ENCODE assay signal across 8 mouse cellular contexts in genomic region chr17:27856265-27856797, GRCm38 (mm10). TPM values are rescaled to one million over a fixed set of nuclear protein-coding genes. Genes with fewer than 3 reads are reported as not detected.
A peak's percentile ranks its signal among the peaks of the same experiment; 100 is the strongest.
DNase-seq lines count a peak whose midpoint lies in the region; ATAC-seq and TF ChIP-seq lines count a peak whose summit lies in the region.

Gene Uhrf1bp1 (plus strand): TSS chr17:27856441.

- TF ChIP-seq POLR2A in bone marrow, adult 2 months (IDR thresholded peaks at IDR 0.05; ENCODE audit: borderline replicate concordance, control insufficient read depth, low read depth, low read length), result peak; percentile 26; the same call in 1 of the 2 replicates
- no peak for TF ChIP-seq POLR2A in spleen, adult 2 months (IDR thresholded peaks at IDR 0.05; ENCODE audit: low read depth, low read length)

- H3K36me3 ChIP-seq in embryonic facial prominence, embryonic 14.5 days (ENCODE audit: control insufficient read depth, insufficient read depth, low read length), result peaks cover 24% of the 10 kb centered on the region
- H3K36me3 ChIP-seq in limb, embryonic 13.5 days, result peaks cover 31% of the 10 kb centered on the region
- H3K36me3 ChIP-seq in midbrain, embryonic 15.5 days (replicated peaks), result peaks cover 12% of the 10 kb centered on the region
- H3K36me3 ChIP-seq in spleen, adult 2 months (ENCODE audit: control insufficient read depth, insufficient read depth, low read length), result peaks cover 1% of the 10 kb centered on the region; the same call in 1 of the 2 replicates

- no peaks in the 10 kb centered on the region for H3K9me3 ChIP-seq in embryonic facial prominence, embryonic 14.5 days (ENCODE audit: control insufficient read depth, low read length)
- H3K9me3 ChIP-seq in limb, embryonic 13.5 days, result no peaks in the 10 kb centered on the region
- no peaks in the 10 kb centered on the region for H3K9me3 ChIP-seq in midbrain, embryonic 15.5 days

- H3K27me3 ChIP-seq in embryonic facial prominence, embryonic 14.5 days (replicated peaks; ENCODE audit: control insufficient read depth, insufficient read depth, low read length), result no peaks in the 10 kb centered on the region
- H3K27me3 ChIP-seq in limb, embryonic 13.5 days, result no peaks in the 10 kb centered on the region
- no peaks in the 10 kb centered on the region for H3K27me3 ChIP-seq in midbrain, embryonic 15.5 days (replicated peaks)
- H3K27me3 ChIP-seq in spleen, adult 2 months (ENCODE audit: control insufficient read depth, insufficient read depth, low read length), result peaks cover 8% of the 10 kb centered on the region

- peak within 1 kb of the TSS; percentile 80 for H3K27ac ChIP-seq in bone marrow, adult 2 months (ENCODE audit: control insufficient read depth, insufficient read depth, low read depth, low read length, poor library complexity)
- H3K27ac ChIP-seq in embryonic facial prominence, embryonic 14.5 days (replicated peaks; ENCODE audit: low read depth, low read length), result peak within 1 kb of the TSS; percentile 86
- peak within 1 kb of the TSS; percentile 79 for H3K27ac ChIP-seq in limb, embryonic 13.5 days
- H3K27ac ChIP-seq in midbrain, embryonic 15.5 days, result peak within 1 kb of the TSS; percentile 89
- no peak within 1 kb of the TSS; the same call in 1 of the 2 replicates for H3K27ac ChIP-seq in spleen, adult 2 months (ENCODE audit: insufficient read depth, low read length)

- H3K4me3 ChIP-seq in bone marrow, adult 2 months (replicated peaks; ENCODE audit: control insufficient read depth, low read depth, low read length), result peak within 1 kb of the TSS; percentile 92
- H3K4me3 ChIP-seq in embryonic facial prominence, embryonic 14.5 days (ENCODE audit: low read depth, low read length), result peak within 1 kb of the TSS; percentile 94
- peak within 1 kb of the TSS; percentile 92 for H3K4me3 ChIP-seq in limb, embryonic 13.5 days
- H3K4me3 ChIP-seq in midbrain, embryonic 15.5 days, result peak within 1 kb of the TSS; percentile 81
- H3K4me3 ChIP-seq in spleen, adult 2 months (ENCODE audit: extremely low read depth, insufficient read depth, insufficient read length), result peak within 1 kb of the TSS; percentile 91

- peaks cover 4% of the 10 kb centered on the region for H3K4me1 ChIP-seq in bone marrow, adult 2 months (ENCODE audit: control insufficient read depth, insufficient read depth, low read length)
- H3K4me1 ChIP-seq in embryonic facial prominence, embryonic 14.5 days (ENCODE audit: control insufficient read depth, insufficient read depth, low read length), result peaks cover 14% of the 10 kb centered on the region
- peaks cover 29% of the 10 kb centered on the region for H3K4me1 ChIP-seq in limb, embryonic 13.5 days
- H3K4me1 ChIP-seq in midbrain, embryonic 15.5 days, result peaks cover 27% of the 10 kb centered on the region
- H3K4me1 ChIP-seq in spleen, adult 2 months (ENCODE audit: control insufficient read depth, insufficient read depth, insufficient read length), result no peaks in the 10 kb centered on the region; the same call in 1 of the 2 replicates

- TF ChIP-seq CTCF in bone marrow, adult 2 months (IDR thresholded peaks at IDR 0.05; ENCODE audit: control insufficient read depth, insufficient read depth, low read length), result no peak
- no peak for TF ChIP-seq CTCF in spleen, adult 2 months (IDR thresholded peaks at IDR 0.05; ENCODE audit: extremely low read depth, insufficient read depth, insufficient read length, insufficient replicate concordance)

- H3K4me2 ChIP-seq in embryonic facial prominence, embryonic 14.5 days (ENCODE audit: low read depth, low read length), result peak within 1 kb of the TSS; percentile 78
- peak within 1 kb of the TSS; percentile 89 for H3K4me2 ChIP-seq in limb, embryonic 13.5 days (replicated peaks)
- H3K4me2 ChIP-seq in midbrain, embryonic 15.5 days, result peak within 1 kb of the TSS; percentile 74

- ATAC-seq in embryonic facial prominence, embryonic 14.5 days (ENCODE audit: low read depth), result peak; percentile 84
- peak; percentile 90 for ATAC-seq in limb, embryonic 13.5 days (ENCODE audit: low FRiP score, low read depth)
- ATAC-seq in midbrain, embryonic 15.5 days (replicated peaks), result peak; percentile 88

- peak within 1 kb of the TSS; percentile 94 for H3K9ac ChIP-seq in embryonic facial prominence, embryonic 14.5 days (ENCODE audit: low read depth, low read length)
- H3K9ac ChIP-seq in limb, embryonic 13.5 days, result peak within 1 kb of the TSS; percentile 93
- H3K9ac ChIP-seq in midbrain, embryonic 15.5 days, result peak within 1 kb of the TSS; percentile 85

- WGBS in bone marrow, adult 2 months, result under 1% methylated on average over 54 of the region's 54 CpGs
- 2% methylated on average over 9 of the region's 54 CpGs for WGBS in embryonic facial prominence, embryonic 14.5 days
- WGBS in limb, embryonic 13.5 days, result under 1% methylated on average over 54 of the region's 54 CpGs
- WGBS in midbrain, embryonic 15.5 days, result under 1% methylated on average over 54 of the region's 54 CpGs
- WGBS in spleen, adult 2 months, result 1% methylated on average over 54 of the region's 54 CpGs

- peak; percentile 79 for DNase-seq in 416B (ENCODE audit: low read depth)
- peak; percentile 89 for DNase-seq in embryonic facial prominence, embryonic 14.5 days (ENCODE audit: low spot score)
- peak; percentile 56 for DNase-seq in heart, adult 8-10 months (ENCODE audit: low spot score)
- peak; percentile 77 for DNase-seq in kidney, adult 9 months
- peak; percentile 45 to 66 for DNase-seq in spleen, adult 2 months (ENCODE audit: low read depth in 1 of 2, low spot score in 2 of 2)

RNA-seq across cellular contexts. Expression of gene Uhrf1bp1, which starts in this region (rescaled TPM):
- polyA plus RNA-seq in bone marrow, adult 2 months (2011; ENCODE audit: insufficient read depth, insufficient read length, low replicate concordance, missing spikeins), result 5.9 and 7.9 TPM in 2 replicates
- 5.9 and 6.7 TPM in 2 replicates for polyA plus RNA-seq in embryonic facial prominence, embryonic 14.5 days (2014; fragmentation: Nextera tagmentation; extraction: Ambion mirVana)
- 10 to 100 TPM; 15.6 to 19.5 (median 17.7) TPM for total RNA-seq in heart, adult 8-10 months (2022)
- 6.7 and 7.5 TPM in 2 replicates for polyA plus RNA-seq in limb, embryonic 13.5 days (2015; fragmentation: Nextera tagmentation; extraction: Ambion mirVana)
- polyA plus RNA-seq in midbrain, embryonic 15.5 days (2015; fragmentation: Nextera tagmentation; extraction: Ambion mirVana), result 7.0 and 7.1 TPM in 2 replicates
- polyA plus RNA-seq in spleen, adult 2 months (2012; rRNA removed), result 2.5 and 3.4 TPM in 2 replicates
